Mouse (Mus musculus) midbrain, embryonic 16.5 days (tissue): Measurements from ENCODE around the gene Cwc27. TPM values are rescaled to one million over a fixed set of nuclear protein-coding genes. Genes with fewer than 3 reads are reported as not detected.

ENCODE experiments used
- ATAC-seq: fragments of 200-750 bp; cut with Nextera tagmentation; 2 replicates; pipeline ENCODE4 v1.8.0; 2017; ENCODE audit warnings: moderate TSS enrichment
- H3K27ac ChIP-seq: fragments of 300-500 bp; sonication (generic); 2 replicates; pipeline ENCODE4 v1.5.1; 2014; ENCODE audit warnings: mild to moderate bottlenecking, low read length, mixed read lengths
- H3K27me3 ChIP-seq: fragments of 300-500 bp; sonication (generic); 2 replicates; pipeline ENCODE4 v1.6.1; 2014; ENCODE audit warnings: low read depth, low read length, mixed read lengths; ENCODE audit not compliant: control insufficient read depth, insufficient read depth
- H3K36me3 ChIP-seq: fragments of 300-500 bp; sonication (generic); 2 replicates; pipeline ENCODE4 v1.6.1; 2014; ENCODE audit warnings: mild to moderate bottlenecking, low read length, moderate library complexity, mixed read lengths; ENCODE audit not compliant: control insufficient read depth, insufficient read depth
- H3K4me1 ChIP-seq: fragments of 300-500 bp; sonication (generic); 2 replicates; pipeline ENCODE4 v1.6.1; 2014; ENCODE audit warnings: mild to moderate bottlenecking, low read length, mixed read lengths; ENCODE audit not compliant: control insufficient read depth, insufficient read depth
- H3K4me2 ChIP-seq: fragments of 300-500 bp; sonication (generic); 2 replicates; pipeline ENCODE4 v1.6.1; 2014; ENCODE audit warnings: mild to moderate bottlenecking, low read length, mixed read lengths
- H3K4me3 ChIP-seq: fragments of 300-500 bp; sonication (generic); 2 replicates; pipeline ENCODE4 v1.5.1; 2014; ENCODE audit warnings: low read depth, mild to moderate bottlenecking, low read length, moderate library complexity, mixed read lengths
- H3K9ac ChIP-seq: fragments of 300-500 bp; sonication (generic); 2 replicates; pipeline ENCODE4 v1.6.1; 2014; ENCODE audit warnings: low read depth, low read length, mixed read lengths
- H3K9me3 ChIP-seq: fragments of 300-500 bp; sonication (generic); replicated peaks from 2 replicates; pipeline ENCODE4 v1.6.1; 2014; ENCODE audit warnings: mild to moderate bottlenecking, low read length, mixed read lengths; ENCODE audit not compliant: control insufficient read depth, poor library complexity, severe bottlenecking
- WGBS: fragments of 180-500 bp; shearing (Covaris S2); extraction: QIAGEN DNeasy Blood & Tissue Kit; methylation state at CpG from one replicate; pipeline ENCODE4 v1.1.7; 2014; 5-methylcytosine and 5-hydroxymethylcytosine counted together
- polyA plus RNA-seq: library from polyadenylated mRNA; unstranded; fragments of >200 nt; fragmentation: Nextera tagmentation; extraction: Ambion mirVana; gene quantifications from 2 replicates; pipeline ENCODE4 v1.2.1, GENCODE M21; 2015

Gene Cwc27
- polyA plus RNA-seq, 1 experiment from 2014 or later, result 27.7 TPM

DNA sequence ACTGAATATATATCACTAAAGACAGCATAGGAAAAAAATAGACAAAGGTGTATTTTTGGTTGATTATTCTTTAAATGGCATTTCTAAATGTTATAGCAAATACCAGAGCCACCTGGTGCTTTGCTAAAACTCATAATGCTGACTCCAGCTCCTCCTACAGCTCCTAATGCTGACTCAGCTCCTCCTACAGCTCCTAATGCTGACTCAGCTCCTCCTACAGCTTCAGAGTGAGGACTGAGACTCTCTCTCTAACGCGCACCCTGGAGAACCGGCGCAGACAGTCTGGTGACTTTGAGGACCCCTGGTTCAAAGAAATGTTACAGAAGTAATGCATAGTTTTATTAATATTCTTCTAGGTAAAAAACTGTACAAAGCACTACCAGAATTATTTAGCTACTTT lies 74.1 kb downstream of the Cwc27 start:
- Histone ChIP-seq H3K9me3 (no peaks in the 10 kb centered on the region), H3K36me3 (no peaks in the 10 kb centered on the region), H3K4me3 (no peak overlapping the region), H3K27ac (no peak overlapping the region), H3K9ac (no peak overlapping the region), H3K27me3 (no peaks in the 10 kb centered on the region), H3K4me1 (no peaks in the 10 kb centered on the region), H3K4me2 (no peak overlapping the region)
- no peak for ATAC-seq
- WGBS, result 90% methylated on average over 4 of the region's 4 CpGs

DNA sequence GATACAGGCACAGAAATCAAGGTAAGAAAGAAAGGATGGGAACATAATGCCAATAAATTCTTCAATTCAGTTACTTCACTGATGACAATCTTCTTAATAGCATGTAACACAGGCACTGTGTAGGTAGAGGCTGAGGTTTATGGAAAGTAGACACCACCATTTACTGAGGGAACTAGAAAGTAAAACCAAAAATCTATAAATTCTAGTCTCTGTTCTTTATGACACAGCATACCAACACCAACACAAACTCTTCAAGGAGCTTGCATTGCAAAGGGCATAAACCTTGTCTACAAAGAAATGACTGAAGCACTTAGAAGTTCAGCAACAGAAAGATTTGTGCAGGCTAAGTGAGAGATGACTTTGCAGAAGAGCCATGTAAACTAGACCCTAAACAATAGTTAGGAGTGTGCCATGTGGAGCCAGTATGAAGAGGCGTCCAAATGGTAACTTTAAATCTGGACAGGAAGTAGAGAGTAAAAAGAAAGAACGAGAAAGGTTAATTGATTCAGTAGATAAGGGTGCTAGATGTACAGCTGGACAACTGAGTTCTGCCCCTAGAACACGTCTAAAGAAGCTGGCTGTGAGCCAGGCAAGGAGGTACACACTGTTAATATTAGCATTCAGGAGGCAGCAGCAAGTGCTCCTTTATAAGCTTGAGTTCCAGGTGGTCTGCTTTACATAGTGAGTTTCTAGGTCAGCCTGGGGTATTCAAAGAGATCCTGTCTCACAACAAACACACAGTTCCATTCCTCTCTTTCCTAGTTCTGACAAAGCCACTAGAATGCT lies 87.5 kb downstream of the Cwc27 start:
- 78% methylated on average over 3 of the region's 3 CpGs for WGBS
- Histone ChIP-seq H3K27ac (no peak overlapping the region), H3K9me3 (no peaks in the 10 kb centered on the region; the same call in 1 of the 2 replicates), H3K4me2 (no peak overlapping the region), H3K4me3 (no peak overlapping the region), H3K27me3 (no peaks in the 10 kb centered on the region), H3K9ac (no peak overlapping the region), H3K4me1 (no peaks in the 10 kb centered on the region), H3K36me3 (no peaks in the 10 kb centered on the region)
- ATAC-seq, result no peak

DNA sequence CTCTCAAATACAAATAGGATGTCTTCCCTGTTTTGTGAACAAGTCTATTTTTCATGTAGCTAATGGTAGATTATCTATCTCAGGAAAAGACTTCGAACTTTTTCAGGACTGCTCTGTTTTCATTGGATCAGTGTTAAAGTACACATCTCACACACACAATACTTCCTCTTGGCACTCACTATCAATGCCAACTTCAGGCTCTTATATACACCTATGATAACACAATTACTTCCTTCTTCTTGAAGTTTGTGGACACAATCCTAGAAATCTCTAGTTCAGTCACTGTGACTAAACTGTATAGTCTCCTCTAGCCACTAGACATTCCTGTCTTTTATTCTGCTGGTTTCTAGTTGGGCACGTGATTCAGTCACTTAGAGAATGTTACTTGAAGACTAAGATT lies 89.3 kb downstream of the Cwc27 start:
- no peak overlapping the region for H3K4me2 ChIP-seq
- 91% methylated on average over 2 of the region's 2 CpGs for WGBS
- no peaks in the 10 kb centered on the region for H3K36me3 ChIP-seq
- no peak for ATAC-seq
- H3K9ac ChIP-seq, result no peak overlapping the region
- H3K27me3 ChIP-seq, result no peaks in the 10 kb centered on the region
- no peak overlapping the region for H3K27ac ChIP-seq
- H3K4me3 ChIP-seq, result no peak overlapping the region
- no peaks in the 10 kb centered on the region for H3K4me1 ChIP-seq
- no peaks in the 10 kb centered on the region; the same call in 1 of the 2 replicates for H3K9me3 ChIP-seq

DNA sequence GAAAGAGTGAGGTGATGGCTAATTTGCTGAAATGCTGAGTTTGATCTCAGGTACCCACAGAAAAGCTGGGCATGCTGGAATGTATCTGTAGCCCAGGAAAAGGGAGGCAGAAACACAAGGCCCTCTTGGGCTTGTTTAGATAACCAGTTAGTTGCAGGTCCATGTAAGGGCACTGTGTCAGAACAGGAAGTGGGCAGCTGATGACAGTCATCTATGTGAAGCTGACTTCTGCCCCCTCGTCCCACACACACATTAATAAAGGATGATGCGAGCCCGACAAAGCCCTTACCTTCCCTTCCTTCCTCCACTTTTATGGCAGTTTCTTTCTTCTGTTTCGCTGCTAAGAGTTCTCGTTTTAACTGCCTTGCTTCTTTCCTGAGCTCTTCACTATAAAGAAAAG lies 96.8 kb downstream of the Cwc27 start:
- 94% methylated on average over 5 of the region's 5 CpGs for WGBS
- no peaks in the 10 kb centered on the region for H3K4me1 ChIP-seq
- no peaks in the 10 kb centered on the region for H3K9me3 ChIP-seq
- H3K27ac ChIP-seq, result no peak overlapping the region
- no peak overlapping the region for H3K4me3 ChIP-seq
- no peaks in the 10 kb centered on the region for H3K36me3 ChIP-seq
- H3K27me3 ChIP-seq, result no peaks in the 10 kb centered on the region
- no peak overlapping the region for H3K4me2 ChIP-seq
- no peak for ATAC-seq
- no peak overlapping the region for H3K9ac ChIP-seq

DNA sequence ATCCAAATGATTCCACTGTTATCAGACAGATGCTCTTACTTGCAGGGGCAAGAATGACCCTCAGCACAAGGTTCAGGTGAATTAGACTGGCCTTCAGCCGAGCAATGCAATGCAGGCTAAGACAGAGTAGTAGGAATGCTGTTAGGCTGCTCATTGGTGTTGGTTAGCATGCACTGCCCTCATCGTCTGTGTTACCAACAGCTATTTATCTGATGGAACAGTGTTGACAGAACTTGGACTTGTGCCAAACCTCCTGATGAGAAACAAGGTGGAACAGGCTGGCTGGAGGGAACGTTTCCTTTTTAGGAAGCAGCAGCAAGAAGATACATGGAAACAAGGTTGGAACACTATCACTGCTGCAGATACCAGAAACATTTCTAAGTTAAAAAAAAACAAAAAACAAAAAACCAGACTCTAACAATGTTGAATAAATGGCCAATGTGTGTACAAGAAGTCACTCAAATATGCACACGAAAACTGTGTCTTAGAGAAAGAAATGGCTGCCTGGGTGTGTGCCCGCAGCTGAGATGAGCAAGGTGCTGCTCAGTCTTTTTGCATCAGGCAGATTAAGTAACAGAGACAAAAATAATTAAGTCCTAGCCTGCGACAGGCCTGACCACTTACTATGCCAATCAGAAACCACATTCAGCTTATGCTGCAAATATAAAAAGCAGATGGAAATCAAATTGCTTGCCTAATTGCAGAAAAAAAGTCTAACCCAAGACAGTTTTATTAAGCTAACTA lies 122.2 kb downstream of the Cwc27 start:
- no peaks in the 10 kb centered on the region for H3K36me3 ChIP-seq
- ATAC-seq, result peak; percentile 89
- WGBS, result 48% methylated on average over 6 of the region's 6 CpGs
- H3K27ac ChIP-seq, result peak overlapping the region; percentile 55
- H3K27me3 ChIP-seq, result no peaks in the 10 kb centered on the region
- no peaks in the 10 kb centered on the region for H3K9me3 ChIP-seq
- no peak overlapping the region for H3K4me3 ChIP-seq
- H3K4me2 ChIP-seq, result no peak overlapping the region
- no peak overlapping the region for H3K9ac ChIP-seq
- peaks cover 7% of the 10 kb centered on the region for H3K4me1 ChIP-seq

DNA sequence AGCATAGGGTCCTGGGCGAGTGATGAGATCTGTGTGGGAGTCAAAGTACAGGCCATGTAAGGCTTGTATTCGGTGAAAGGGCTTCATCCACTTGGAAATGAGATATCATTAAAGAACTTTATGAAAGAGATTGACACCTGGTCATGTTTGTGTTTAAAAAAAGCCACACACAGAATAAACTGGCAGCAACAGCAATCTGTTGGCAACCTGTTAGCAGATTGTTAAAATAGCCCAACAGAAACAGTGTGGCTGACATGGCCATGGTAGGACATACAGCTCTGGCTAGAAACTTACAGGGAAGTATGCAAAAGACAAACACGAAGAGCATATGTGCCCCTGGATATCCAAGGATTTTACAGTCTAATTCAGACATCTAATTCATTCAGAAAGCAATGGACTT lies 124.2 kb downstream of the Cwc27 start:
- Histone ChIP-seq H3K27ac (no peak overlapping the region), H3K9me3 (no peaks in the 10 kb centered on the region), H3K9ac (no peak overlapping the region), H3K27me3 (no peaks in the 10 kb centered on the region), H3K36me3 (no peaks in the 10 kb centered on the region), H3K4me2 (no peak overlapping the region), H3K4me3 (no peak overlapping the region), H3K4me1 (peaks cover 7% of the 10 kb centered on the region)
- 87% methylated on average over 3 of the region's 3 CpGs for whole genome bisulfite sequencing
- ATAC-seq, result no peak

DNA sequence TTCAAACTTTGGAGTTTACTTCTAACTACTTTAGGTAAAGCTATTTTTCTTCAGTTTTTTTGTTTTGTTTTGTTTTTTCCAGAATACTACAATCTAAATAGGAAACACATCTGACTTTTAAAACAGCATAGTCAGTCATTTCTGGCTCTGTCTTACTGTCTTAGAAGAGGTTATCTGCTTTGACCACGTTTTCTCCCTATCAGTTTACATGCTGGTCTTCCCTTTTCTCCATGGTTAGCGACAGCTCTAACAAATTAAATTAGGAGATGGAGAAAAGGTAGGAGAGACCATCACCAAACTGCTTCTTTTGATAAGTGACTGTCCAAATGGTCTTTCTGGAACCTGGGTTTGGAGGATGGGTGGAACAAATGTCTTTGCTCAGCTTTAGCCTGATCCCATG lies 131.4 kb downstream of the Cwc27 start:
- no peaks in the 10 kb centered on the region for H3K27me3 ChIP-seq
- H3K27ac ChIP-seq, result no peak overlapping the region
- ATAC-seq, result no peak
- no peak overlapping the region for H3K4me3 ChIP-seq
- no peak overlapping the region for H3K4me2 ChIP-seq
- no peaks in the 10 kb centered on the region for H3K4me1 ChIP-seq
- H3K36me3 ChIP-seq, result no peaks in the 10 kb centered on the region
- WGBS, result 85% methylated on average over 2 of the region's 2 CpGs
- no peaks in the 10 kb centered on the region for H3K9me3 ChIP-seq
- no peak overlapping the region for H3K9ac ChIP-seq

DNA sequence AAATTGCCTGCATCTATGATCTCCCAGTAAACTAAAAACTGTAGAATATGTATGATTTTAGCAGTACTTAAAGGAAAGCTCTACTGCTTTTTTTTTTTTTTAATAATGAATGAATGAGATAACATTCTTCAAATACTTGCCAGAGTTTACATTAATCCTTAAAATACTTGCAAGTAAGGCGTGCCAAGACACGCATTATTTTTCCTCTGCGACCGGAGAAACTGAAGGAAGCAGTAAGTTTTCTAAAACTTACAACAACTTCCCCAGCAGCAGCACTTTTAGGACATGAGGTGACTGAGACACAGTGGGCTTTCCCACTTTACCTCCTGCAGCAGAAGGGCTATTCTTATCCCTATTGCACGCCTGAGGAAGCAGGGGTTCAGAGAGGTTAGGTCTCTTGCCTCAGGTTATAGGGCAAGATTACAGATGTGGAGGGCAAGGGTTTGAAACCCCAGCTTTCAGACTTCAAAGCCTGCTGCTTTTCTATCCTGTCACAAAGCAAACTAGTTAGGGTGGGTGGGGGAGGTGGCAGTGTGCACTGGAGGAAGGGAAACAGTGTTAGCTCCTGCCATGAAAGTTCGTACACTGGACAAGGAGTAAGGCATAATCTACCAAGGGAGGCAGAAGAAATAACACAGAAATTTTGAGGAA lies 132.5 kb downstream of the Cwc27 start:
- 39% methylated on average over 6 of the region's 6 CpGs for WGBS
- Histone ChIP-seq H3K36me3 (no peaks in the 10 kb centered on the region), H3K4me2 (no peak overlapping the region), H3K9me3 (no peaks in the 10 kb centered on the region), H3K4me1 (no peaks in the 10 kb centered on the region), H3K4me3 (no peak overlapping the region), H3K9ac (no peak overlapping the region), H3K27ac (no peak overlapping the region), H3K27me3 (no peaks in the 10 kb centered on the region)
- ATAC-seq, result no peak

DNA sequence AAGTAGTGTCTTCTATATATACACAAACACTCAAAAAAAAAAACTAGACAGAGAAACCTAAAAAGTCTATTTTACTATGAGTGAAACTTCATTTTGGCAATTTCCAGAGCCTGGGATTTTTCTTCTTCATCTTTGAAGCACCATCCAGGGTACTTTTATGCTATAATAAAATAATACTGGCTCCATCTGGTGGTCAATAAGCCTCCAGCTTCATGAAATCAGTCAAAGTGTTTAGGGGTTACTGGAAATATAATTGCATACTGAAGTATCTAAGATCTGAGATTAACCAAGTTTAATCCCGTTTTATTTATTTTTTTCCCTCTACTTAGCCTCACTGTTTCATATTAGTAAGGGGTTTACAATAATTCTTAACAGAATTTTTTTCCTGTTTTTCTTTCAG lies 135.7 kb downstream of the Cwc27 start:
- Histone ChIP-seq H3K27ac (no peak overlapping the region), H3K4me2 (no peak overlapping the region), H3K36me3 (no peaks in the 10 kb centered on the region), H3K4me3 (no peak overlapping the region), H3K4me1 (no peaks in the 10 kb centered on the region), H3K9ac (no peak overlapping the region), H3K27me3 (no peaks in the 10 kb centered on the region), H3K9me3 (no peaks in the 10 kb centered on the region)
- 75% methylated on average over 1 of the region's 1 CpGs for WGBS
- ATAC-seq, result no peak
